Mouse (Mus musculus) E14TG2a.4 (cell line): ENCODE data around the gene Gm12830.

ENCODE experiments used
- CTCF ChIP-seq: conservative IDR thresholded peaks from 2 replicates; pipeline ENCODE4 v1.5.1; 2014; ENCODE audit warnings: low read length
- NANOG ChIP-seq: IDR thresholded peaks from 2 replicates; pipeline ENCODE4 v1.6.1; 2014; ENCODE audit warnings: borderline replicate concordance, low read length, mixed read lengths

DNA sequence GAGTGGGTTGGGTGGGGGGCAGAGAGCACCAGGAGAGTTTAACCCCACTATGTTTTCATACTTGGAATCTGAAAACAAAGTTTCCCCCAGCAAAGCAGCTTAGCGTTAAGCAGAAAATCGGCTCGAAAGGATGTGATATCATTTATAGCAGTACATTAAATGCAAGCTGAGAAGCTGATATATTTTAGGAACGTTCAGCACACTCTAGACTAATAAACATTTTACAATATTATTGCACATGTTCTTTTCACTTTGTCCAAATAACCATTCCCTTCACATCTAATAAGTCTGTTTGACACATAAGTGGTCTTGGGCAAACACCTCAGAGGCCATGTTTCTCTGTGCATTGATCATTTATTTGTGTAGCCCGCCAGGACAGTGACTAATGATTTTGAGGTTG, 17.4 kb upstream of the Gm12830 start:
- TF ChIP-seq CTCF (no peak), NANOG (no peak)
